Mouse (Mus musculus): ENCODE measurements around the gene Rasal1. TPM values are rescaled to one million over a fixed set of nuclear protein-coding genes. Genes with fewer than 3 reads are reported as not detected.

Gene Rasal1
- total RNA-seq, 2 experiments from 2014 or later, result 4.3 to 14.1 TPM

DNA sequence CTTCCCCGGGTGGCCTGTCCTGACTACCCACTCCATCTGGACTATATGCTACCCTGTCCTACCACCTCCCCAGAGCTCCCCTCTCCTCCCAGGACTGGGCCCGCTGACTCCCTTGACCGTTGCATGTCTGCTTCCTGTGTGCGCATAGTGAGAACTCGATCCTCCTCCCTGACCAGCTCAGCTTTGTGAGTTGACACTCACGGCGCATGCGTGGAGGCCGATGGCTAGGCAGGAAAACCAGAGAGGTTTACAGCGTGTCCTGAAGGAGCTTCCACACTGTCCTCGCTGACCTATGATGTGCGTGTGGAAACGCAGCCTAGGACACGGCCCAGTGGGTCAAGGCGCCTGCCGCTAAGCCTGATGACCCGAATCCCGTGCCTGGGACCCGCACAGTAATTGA, 43.4 kb downstream of the Rasal1 start:
- DNase-seq (ENCODE audit: low spot score in 2 of 2), result no peak

DNA sequence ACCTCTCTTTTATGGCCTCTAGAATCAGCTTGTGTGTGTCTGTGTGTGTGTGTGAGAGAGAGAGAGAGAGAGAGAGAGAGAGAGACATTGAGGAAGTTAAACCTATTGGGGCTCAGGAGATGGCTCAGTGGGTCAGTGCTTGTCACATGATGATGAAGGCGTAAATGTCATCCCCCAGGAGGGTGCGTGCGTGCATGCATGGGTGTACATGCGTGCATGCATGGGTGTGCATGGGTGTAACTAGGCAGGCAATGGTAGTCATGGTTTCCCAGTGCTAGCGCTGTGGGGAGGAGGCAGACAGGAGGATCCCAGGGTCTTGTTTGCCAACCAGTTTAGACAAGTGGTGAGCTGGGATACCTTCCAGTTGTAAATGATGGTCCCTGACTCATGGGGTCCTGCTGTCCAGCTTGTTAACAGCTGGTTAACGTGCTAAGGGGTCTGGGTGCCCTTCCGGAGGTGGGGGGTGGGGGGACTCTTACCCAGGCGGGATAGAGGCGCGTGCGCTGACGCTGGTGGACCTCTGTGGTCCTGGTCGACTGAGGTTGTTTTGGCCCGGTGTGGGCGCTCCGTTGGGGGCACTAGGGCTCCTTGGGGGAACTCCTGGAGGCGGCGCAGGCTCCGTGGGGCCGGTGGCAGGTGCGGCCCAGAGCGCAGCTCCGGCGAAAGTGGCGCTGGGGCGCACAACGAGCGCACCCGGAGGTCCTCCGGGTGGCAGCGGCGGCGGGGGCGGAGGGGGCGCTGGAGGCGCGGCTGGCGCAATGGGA, 45.5 kb downstream of the Rasal1 start:
- no peak for DNase-seq (ENCODE audit: low spot score in 2 of 2)

DNA sequence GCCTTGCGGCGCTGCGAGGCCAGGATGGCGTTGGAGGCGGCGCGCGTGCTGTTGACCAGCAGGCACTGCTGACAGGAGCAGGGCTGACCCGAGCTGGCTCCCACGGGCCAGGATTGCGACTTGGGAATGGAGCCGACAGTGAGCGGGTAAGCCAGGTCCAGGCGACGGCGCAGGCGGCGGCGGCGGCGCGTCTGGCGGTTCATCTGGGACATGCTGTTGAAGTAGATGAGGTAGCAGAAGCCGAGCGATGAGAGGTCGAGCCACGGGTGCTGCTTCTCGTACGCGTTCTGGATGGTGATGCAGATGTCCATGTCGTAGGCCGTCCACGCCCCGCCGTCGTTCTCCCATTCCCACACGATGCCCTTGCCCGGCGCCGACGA, 46.1 kb downstream of the Rasal1 start:
- DNase-seq (ENCODE audit: low spot score in 2 of 2), result no peak

DNA sequence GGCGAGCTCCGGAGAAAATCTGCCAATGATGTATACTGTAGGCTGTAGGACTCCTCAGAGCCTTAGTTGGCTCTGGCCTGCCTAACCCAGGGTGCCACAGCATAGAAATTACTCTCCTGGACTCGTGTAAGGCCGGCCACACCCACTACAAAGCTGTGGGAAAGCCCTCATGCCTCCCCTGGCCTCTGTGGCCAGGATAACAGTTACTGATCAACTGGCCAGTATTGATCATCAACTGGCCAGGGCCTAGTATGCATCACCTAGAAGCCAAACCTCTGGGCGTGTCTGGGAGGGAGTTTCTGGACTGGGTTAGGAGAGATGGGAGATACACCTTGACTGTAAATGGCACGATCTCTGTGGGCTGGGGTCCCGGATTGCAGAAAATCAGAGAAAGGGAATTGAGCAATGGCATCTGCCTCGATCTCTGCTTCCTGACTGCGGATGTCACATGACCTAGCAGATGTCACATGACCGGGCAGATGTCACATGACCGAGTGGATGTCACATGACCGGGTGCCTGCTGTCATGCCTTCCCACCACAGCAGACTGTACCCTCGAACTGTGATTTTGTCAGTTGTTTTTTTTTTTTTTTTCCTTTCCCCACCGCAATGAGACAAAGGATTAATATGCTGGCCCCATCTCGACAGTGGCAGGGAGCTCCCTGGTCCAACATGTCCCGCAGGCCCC, 47.6 kb downstream of the Rasal1 start:
- no peak for DNase-seq (ENCODE audit: low spot score in 2 of 2)

DNA sequence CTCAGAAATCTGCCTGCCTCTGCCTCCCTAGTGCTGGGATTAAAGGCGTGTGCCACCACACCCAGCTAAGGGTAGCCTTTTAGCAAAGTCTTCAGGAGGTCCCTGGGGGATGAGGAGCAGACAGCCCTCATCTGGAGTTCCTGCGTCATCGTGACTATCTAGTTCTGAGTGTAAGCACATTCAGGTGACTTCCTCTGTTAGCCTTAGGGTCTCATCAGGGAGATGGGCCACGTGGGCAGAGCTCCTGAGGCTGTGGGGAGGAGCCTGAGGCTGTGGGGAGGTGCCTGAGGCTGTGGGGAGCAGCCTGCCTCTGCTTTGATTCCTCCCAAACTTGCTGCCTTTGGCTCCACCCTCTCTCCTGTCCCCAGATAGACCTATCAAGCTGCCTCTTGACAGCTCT, 48.3 kb downstream of the Rasal1 start:
- DNase-seq (ENCODE audit: low spot score in 2 of 2), result no peak

DNA sequence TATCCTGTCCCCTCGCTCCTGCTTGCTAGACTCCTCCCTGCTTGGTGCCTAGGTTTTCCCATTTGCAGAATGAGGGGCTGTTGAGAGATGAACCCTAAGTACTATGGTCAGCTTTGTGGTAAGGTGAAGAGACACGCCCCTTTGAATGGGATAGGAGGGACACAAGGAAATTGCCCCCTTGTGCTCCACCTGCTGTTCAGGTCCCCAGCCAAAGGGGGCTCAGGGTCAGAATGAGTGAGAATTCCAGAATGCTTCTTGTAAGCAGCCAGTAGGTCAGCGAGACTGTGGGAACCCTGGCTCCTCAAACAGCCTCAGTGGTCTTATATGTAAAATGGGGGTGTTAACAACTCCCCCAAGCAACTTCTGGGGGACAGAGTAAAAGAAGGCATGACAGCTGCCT, 49.6 kb downstream of the Rasal1 start:
- no peak for DNase-seq (ENCODE audit: low spot score in 2 of 2)

DNA sequence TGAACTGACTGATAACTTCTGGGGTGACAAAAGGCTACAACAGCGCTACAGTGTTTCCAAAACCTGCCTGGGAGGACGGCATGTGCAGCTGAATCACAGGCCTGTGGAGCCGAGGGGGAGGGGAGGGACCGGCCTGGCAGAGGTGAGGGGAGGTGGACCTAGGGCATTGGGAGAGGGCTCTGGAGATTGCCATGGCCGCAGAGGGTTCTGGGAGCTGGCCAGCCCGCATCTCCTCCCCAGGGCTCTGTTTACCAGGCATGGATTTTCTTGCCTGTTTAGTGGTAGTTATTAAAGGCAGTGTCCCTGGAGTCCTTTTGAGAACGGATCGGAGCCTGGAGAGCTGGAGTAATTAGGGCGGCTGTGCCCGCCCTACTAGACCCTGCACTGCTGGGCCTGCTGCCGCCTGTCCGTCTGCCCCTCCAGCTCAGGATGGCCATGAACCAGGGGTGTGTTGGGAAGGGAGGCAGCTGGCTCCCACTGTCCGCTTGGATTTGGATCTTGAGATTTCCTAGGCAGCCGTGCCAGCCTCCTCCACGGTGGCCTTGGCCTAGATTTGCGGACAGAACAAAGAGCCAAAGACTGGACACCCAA, 50.3 kb downstream of the Rasal1 start:
- DNase-seq (ENCODE audit: low spot score in 2 of 2), result peak; percentile 41 to 63

DNA sequence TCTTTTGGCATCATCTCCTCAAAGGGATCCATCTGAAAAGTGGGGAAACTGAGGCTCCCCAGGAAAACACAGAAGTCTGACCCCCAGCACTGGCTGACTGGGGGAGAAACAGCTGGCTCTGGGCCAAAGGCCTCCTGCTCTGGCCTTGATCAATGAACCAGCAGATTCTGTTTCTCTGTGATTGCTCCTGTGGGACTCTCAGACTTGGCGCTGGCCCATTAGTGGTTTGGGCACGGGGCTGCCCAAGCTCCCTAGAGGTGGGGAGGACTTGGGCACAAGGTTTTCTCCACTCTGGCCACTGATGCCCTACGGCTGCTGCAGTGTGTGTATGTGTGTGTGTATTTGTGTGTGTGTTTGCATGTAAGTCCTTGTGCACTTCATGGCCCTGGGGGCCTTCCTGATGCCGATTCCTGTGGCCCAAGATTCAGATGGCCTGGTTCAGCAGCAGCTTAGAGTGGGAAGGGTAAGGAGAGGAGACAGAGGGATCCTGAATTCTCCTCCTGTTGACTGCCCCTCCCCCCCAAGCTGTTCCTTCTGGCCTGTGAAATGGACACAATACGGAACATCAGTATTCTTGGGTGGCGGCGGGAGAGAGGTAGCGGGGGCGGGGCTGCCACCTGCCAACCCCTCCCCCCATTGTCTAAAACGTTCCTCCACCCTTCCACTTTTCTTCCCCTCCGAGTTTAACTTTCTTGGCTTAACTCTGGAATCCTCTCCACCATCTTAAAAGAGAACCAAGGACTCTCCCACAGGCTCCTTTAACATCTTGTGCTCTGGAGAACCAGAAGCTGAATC, 52.6 kb downstream of the Rasal1 start:
- no peak for DNase-seq (ENCODE audit: low spot score in 2 of 2)

DNA sequence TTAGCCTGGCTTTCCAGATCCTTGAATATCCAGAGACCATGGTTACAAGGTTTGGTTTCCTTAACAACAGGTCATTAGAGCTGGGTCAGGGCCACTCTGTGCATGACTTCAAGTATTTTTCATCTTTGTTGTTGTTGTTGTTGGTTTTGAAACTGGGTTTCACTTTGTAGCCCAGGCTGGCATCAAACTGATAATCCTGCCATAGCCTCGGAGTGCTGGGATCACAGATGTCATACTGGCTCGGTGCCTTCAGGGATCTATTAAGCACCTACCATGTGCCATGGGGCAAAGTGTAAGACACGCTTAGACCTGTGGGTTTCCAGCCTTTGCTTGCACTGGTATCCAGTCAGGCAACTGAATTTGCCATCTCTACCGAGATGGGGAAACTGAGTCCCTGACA, 53.8 kb downstream of the Rasal1 start:
- DNase-seq (ENCODE audit: low spot score in 2 of 2), result no peak

DNA sequence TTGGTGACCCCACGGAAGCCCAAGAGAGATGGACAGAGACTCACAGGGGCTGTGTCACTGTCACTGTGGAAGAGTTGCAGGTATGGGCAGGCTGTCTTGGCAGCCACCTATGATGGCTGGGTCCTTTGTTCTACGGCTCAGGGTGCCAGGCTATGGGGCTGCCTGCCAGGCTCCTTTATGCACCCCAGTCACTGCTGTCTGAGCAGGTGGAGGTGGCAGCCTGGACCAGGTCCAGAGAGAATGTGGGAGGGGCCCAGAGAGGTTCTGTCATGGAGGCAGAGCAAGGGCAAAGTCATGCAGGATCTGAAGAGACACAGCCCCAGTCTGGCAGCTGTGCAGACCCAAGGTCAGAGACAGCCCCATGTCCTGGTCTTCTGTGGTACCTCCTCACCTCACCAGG, 54.4 kb downstream of the Rasal1 start:
- DNase-seq (ENCODE audit: low spot score in 2 of 2), result no peak

DNA sequence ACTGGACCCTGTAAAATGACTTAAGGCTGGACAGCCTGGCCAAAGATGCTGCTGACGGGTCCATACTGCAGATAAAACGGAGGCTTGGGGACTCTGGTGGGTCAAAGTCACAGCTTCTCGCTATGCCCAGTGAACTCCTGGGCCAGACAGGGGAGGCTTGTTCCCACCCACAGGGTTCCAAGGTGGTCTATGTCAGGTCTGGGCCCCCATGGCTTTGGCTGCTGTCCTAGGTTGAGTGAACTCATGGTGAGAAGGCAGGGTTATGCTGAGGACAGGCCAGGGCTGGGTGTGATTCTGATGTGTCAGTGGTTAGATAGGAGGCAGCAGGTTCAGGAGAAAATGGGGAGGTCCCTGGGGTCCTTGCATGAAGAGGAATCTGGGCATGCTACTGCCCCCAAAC, 55.0 kb downstream of the Rasal1 start:
- DNase-seq (ENCODE audit: low spot score in 2 of 2), result no peak

DNA sequence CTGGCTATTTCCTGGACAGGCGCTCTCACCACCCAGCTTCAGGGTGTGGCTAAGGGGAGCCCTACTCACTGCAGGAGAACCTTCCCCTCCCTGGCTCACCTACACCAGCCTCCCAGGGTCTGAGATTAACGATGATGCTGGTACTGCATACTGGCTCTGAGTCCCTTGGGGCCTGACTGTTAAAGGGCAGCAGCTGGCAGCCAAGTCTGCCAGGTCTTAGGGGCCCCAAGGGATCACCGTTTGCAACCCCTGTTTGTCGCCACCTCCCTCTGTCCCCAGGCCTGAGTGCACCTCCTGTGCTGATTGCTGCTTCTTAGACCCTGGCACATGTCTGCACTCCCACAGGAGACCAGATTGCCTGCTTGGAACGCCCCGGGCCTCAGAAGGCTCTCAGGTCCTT, 55.8 kb downstream of the Rasal1 start:
- DNase-seq (ENCODE audit: low spot score in 2 of 2), result no peak

DNA sequence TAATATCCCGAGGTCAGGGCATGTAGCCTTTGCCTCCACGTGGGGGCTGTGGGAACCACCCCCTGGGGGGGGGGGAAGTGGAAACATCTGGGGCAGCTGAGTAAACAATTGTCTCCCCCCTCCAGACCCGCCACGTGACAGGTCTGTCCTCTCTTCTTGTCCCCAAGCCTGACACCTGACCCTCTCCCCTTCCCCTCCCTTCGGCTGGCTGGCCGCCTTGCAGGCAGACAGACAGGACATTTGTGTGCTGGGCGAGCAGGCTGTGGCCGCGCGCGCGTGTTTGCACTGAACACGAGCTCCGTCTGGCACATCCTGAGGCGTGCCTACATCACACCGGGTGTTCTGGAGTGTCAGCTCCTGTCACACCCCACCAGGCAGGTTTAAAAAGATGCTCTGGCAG, 57.9 kb downstream of the Rasal1 start:
- no peak for DNase-seq (ENCODE audit: low spot score in 2 of 2)

DNA sequence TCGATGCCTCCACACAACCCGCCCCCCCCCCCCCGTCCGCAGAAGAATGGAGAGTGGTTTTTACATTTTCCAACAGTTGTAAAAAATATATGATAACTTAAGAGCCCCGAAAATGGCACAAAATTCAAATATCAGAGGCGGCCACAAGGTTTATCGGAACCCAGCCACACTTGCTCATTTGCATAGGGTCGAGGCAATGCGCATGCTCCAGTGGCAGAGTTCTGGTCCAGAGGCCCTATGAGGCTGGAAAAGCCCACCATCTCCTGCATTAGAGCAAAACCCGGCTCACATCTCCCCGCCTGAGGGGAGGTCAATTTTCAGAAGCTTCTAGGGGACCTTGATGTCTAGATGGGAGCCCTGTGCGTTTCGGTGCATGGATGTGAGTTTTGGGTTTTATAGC, 58.4 kb downstream of the Rasal1 start:
- no peak for DNase-seq (ENCODE audit: low spot score in 2 of 2)

DNA sequence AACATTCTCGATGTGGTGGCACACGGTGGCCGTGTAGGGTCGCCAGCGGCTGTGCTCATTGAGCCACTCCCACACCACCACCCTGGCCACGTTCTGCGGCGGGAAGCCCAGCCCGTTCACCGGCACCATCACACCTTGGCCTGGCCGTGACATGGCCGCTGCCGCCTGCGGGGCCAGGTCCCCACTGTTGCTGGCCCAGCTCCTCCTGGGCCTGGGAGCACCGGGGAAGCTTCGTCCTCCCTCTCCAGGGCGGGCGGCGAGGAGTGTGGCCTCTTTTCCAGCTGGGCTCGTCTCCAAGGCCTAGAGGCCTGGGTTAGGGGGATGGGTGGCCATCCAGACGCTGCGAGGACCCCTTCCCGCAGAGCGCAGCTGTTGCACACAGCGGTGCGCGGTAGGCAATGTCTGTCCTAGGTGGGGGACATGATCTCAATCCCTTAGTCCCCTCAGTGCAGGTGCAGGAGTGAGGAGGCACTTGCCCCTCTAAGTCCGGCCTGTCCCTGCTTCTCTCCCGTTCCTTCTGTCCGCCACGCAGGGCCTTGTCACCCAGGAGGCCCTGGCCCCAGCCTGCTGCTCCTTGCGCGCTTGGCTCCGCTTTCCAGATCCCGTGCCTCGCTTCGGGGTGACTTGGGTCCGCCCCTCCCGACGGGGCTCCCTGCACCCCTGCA, 61.7 kb downstream of the Rasal1 start:
- peak in 1 of 2 experiments; percentile 36 for DNase-seq (ENCODE audit: low spot score in 2 of 2)

DNA sequence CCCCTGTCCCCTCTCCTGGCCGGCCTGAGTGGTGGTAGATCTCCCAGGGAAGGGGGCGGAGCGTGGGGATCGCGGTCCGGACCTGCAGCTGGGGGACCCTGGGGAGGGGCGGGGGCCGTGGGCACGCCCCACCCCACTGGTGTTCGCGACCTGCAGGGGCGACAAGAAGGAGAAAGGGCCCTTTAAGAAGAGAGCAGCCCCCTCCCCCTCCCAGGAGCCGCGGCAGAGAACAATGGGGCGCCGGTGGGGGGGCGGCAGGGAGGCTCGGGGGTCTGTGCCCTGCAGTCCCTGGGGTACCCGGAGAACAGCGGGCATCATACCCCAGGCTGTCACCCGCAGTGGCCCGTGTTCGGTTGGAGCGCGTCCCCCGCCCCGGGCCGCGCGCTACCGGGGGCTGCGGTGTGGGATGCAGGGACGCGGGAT, 62.2 kb downstream of the Rasal1 start:
- no peak for DNase-seq (ENCODE audit: low spot score in 2 of 2)

DNA sequence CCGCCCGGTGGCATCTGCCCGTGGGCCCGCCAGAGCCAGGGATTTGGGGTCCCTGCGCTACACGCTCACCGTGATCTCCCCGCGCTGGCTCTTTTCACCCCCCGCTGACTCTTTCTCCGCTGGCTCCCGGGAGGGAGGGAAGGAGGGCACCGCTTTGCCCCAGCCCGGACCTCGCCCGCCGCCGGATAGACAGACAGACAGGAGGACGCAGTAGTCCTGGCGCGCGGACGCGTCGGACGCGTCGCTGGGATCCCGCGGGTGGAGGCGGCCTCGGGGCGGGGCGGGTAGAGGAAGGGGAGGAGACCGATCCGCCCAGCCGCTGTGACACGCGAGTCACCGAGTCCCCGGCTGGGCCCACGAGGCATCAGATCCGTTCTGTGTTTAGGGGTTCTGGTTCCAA, 62.8 kb downstream of the Rasal1 start:
- DNase-seq (ENCODE audit: low spot score in 2 of 2), result peak; percentile 62 to 68

DNA sequence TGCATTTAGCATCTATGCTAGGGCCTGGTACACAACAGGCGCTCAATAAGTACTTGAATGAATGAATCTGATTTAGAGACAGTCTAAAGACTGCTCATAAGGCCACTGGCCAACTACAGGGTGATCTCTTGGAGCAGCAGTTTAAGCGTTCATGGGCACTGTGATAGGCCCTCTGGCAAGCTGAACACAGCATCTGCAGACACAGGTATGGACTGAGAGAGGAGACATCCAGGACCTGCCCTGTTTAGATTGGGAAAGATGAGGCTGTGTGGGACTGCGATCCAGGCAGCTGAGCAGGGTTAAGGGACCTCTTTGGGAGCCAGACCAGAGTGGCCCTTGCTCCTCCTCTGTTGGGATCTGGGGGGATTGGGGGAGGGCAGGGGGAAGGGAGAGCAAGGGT, 63.2 kb downstream of the Rasal1 start, which contains the start of gene Dtx1:
Gene Dtx1 (minus strand): TSS at position 101 of the 400 bp plus-strand sequence.
- no peak for DNase-seq (ENCODE audit: low spot score in 2 of 2)

DNA sequence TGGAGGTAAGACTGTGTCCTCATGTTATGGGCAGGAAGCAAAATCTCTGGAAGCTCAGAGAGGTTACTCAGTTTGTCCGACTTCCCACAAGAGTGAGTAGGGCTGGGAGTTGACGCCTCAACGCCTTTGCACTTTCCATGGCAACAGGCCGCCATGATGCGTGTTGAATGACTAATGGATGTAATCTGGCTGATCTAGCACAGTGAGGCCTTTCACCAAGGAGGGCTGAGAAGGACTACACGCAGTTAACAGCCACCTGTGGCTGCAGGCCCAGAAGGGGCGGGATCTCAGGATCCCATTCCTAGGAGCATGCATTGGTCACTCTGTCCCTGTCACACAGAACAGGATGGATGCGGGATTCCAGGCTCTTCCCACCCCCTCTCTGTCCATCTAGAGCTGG, 64.1 kb downstream of the Rasal1 start:
- DNase-seq (ENCODE audit: low spot score in 2 of 2), result no peak

DNA sequence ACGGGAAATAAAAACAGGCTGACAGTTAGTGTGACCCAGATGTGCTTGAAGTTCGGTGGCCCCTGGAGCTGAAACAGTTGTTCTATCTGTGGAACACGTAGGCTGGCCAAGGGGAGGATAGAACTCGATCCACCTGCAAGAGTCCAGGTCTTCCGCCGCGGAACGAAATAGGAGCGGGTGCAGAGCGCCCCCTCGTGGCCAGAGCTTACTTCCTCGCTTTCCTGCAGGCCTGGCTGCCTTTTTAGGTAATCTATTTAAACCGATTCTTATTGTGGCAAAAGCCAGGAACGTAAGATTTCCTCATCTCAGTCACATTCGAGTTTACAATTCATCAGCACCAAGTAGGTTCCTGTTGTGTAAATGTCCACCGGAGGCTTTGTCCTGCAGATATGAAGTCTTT, 65.7 kb downstream of the Rasal1 start:
- DNase-seq (ENCODE audit: low spot score in 2 of 2), result peak; percentile 79 to 81

DNA sequence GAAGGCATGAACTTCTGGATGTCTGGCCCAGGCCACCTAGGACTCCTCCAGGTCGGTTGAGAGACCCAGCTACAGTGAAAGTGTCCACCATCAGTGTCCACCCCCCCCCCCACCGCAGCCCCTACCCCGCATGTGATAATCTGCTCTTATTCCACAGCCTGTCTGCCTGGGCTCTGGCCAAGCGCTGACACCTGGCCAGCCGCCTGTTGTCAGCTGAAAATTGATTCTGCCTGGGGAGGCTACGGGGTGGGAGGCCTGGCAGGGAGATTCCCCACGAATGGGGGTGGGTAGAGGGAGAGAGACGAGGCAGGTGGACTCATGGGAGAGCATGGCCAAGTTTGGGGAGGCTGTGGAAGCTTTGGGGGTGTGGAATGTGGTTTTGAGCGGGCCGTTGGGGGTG, 68.5 kb downstream of the Rasal1 start:
- no peak for DNase-seq (ENCODE audit: low spot score in 2 of 2)
